Mouse (Mus musculus) urinary bladder, adult 18-20 months (tissue): ENCODE measurements at regions not wholly inside any gene's neighbourhood (a gene's known extent, or its start where the extent isn't known, plus 50 kb on each side); places are given as distances from the start of the nearest gene placed in this dataset.
"Not testable (repeated sequence)": the region's sequence is repeated elsewhere in the genome, so short reads cannot be mapped to it uniquely, and the experiment has no call there.

Source experiments
- DNase-seq, 2 experiments: peaks; one replicate each; pipeline ENCODE4 v3.0.0; 2022; ENCODE audit warnings: low spot score in 2 of 2, mixed read lengths in 2 of 2

DNA sequence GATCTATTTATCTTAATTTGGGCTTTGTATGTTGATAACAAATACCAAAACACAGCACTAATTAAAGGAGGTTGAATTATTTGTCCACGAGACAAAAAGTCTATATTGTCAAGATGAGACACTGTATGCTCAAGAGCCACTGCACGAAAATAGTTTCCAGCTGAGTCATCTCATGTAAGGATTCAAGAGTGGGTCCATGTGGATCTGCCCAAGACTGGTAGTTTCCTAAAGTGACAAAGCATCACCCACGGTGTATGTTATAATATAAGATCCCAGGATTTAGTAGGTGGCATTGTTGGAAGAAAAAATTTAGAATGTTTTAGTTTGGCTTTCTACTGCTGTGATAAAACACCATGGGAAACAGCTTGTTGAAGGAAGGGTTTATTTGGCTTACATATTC is 428.2 kb downstream of the Arl6ip6 start:
- DNase-seq: no peak

GRCm38 (mm10) chr2:53632816-53633474 is 441.4 kb downstream of the Arl6ip6 start:
- not testable (repeated sequence) for DNase-seq

DNA sequence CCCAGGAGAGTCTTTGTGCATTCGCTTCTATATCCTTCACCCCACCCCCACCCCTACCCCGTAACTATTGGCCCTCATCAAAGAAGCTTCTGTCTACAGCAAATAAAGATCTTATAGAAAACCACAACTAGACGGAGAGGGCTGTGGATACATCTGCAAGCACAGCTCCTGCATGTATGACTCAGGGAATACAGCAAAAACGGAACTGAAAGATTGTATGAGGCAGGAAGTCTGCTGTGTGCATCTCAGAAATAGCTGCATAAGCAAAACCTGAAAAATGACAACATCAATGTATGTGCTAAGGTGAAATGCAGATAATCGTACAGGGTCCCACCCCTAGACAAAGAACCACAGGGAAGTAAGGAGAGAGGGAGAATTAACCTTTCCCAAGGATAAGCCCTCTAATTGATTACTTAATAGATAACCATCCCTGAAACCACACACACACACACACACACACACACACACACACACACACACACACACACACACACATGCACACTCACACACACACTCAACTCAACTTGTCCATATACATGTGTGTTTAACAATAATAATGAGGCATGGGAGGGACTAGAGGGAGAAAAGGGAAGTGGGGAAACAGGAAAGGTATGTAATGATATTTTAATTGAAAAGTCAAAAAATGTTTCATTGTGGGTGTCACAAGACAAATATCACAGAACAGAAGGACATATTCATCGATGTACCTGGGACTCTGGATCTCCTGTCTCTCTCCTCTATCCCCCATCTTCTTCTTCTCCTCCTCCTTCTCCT is 416.6 kb downstream of the Rprm start:
- DNase-seq: no peak

- DNase-seq: no peak
These were observed 404.9 kb downstream of the Rprm start for GRCm38 (mm10) chr2:53680350-53681011.

DNA sequence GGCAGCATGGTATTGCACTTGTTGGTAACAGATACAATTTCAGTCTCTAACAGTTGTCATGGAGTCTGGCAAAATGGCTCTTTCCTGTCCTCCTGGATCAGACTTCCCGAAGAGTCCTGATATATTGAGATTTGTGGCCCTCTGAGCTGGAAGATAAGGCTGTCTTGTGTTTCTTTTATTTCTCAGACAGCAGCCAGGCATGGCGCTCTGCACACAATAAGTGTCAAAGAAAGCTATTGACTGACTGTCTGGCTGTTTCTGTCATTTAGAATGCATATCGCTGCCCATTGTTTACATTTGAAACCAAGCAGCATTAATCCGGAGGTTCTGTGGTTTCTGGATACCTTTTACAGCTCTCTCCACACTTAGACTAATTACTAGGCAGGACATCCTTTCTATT is 402.8 kb downstream of the Rprm start:
- DNase-seq: no peak

GRCm38 (mm10) chr2:53687281-53687680 is 398.1 kb downstream of the Rprm start:
- DNase-seq: no peak

- no peak for DNase-seq
These were observed 396.0 kb downstream of the Rprm start for GRCm38 (mm10) chr2:53689223-53689880.

GRCm38 (mm10) chr2:53691580-53692118 is 393.7 kb downstream of the Rprm start:
- DNase-seq: no peak

DNA sequence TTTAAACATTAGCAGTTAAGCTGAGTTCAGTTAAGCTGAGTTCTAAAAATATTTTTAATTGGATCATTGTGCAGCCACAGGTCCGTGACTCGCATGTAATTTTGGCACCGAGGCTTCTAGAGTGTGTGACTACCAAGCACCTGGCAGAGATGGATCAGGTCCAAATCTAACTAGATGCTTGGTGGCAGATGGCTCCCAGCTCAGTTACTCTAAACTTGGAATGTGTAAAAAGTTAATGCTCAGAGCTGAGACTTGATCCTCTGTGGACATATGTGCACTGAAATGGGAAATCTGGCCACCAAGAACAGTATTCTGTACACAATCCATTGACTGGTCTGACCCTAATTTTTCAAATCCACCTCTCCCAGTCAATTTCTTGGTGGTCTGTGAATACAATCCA is 374.1 kb downstream of the Rprm start:
- no peak for DNase-seq

DNA sequence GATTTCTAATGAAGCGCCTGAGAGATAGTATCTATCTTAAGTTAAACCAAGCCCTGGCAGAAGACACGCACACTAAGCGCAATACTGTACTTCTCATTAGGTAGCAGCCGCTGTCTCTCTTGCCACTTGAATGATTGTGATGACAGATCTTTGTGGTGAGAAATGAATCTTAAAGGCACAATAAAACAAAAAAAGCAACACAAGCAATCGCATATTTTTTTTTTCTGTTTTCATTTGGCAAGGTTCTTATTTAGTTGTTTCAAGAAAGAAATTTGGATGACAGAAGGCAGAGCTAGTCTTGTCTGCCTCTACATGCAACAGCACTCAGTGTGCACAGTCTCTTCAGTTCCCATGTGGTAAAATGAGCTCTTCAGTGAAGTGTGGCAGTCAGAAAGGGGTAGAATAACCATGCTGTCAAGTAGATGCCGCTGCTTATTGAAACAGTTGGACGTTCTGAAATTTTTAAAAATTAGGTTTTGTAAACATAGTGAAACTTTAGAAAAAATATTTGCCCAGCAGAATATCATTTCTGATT is 372.2 kb downstream of the Rprm start:
- DNase-seq: no peak

GRCm38 (mm10) chr2:53715017-53715416 is 370.3 kb downstream of the Rprm start:
- no peak for DNase-seq

DNA sequence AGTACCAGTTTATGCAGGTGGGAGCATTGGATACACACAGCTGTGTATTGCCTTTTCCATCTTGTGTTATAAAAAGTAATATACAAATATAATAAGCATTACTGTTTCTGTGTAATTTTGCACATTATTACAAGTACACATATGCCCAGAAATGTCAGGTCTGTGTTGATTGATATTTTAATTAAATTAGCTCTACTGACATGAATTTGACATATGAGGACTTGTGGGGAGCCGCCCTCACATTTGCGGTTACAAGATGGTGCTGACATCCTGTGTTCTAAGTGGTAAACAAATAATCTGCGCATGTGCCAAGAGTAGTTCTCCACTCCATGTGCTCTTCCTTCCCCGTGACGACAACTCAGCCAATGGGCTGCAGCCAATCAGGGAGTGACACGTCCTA is 362.1 kb downstream of the Rprm start:
- DNase-seq: no peak

DNA sequence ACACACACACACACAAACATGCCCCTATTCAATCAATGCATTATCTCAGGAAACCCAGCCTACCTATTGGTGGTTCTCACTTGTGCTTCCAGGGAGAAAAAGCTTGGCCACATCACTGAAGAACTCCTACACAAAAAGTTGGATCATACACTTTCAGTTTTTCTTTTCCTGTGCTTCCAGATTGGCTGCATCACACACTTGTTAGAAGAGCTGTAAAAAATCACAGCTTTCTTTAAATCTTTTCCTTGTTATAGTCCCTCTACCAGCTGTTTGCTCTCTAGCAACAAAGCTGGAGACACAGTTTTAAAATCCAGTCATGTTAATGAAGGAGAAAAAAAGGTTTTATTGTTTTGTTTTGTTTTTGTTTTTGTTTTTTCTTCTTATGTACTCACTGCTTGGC is 356.7 kb downstream of the Rprm start:
- DNase-seq: no peak

DNA sequence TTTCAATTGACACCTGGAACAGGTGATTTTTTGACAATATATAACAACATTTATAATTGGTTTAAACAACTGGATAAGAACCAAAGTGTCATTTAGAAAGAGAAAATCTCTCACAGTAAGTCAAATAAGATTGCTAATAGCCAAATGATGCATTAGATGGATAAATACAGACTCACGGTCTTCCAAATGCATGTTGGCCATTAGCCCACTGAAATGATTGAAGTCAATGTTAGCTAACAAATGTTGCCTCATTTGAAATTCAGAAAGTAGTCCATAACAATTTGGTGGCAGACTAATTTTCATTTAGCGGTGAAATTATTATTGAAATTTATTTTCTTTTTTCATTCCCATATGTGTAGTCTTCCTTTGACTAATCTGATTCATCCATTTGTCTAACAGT is 354.9 kb downstream of the Rprm start:
- no peak for DNase-seq

- DNase-seq: no peak
These were observed 321.9 kb downstream of the Rprm start for GRCm38 (mm10) chr2:53763486-53763885.

GRCm38 (mm10) chr2:53782035-53782434 is 303.3 kb downstream of the Rprm start:
- not testable (repeated sequence) for DNase-seq

DNA sequence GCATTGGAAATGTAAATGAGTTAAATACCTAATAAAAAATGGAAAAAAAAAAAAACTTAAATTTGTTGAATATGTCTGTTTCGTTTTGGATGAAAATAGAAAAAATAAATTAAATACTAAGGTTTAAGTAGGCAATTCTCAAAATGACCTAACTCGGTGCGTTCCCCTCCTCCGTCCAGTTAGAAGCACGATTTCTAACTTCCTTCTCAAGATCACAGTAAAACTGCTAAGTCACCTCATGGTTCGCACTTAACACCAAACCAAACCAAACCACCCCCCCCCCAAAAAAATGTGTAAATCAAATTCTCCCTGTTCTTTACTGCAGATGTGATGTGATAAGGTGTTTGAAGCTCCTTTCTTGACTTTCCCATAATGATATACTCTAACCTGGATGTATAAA is 296.8 kb downstream of the Rprm start:
- DNase-seq: not testable (repeated sequence)

DNA sequence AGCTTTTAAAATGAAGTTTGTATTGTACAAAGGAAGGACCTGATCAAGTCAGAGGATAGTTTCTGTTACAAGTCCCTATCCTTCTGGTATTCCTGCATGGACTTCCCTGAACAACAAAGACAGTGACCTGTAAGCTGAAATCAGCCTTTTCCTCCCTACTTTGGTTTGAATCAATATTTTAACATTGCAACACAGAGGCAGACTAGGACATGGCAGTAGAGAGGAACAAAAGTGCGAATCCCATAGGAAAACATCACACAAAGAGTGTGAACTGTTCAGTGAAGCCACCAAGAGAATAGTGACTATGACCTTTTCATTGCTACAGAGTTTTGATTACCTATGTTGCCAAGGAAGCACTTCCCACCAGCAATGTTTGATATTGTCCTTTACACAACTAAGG is 288.7 kb downstream of the Rprm start:
- DNase-seq: no peak

GRCm38 (mm10) chr2:53803666-53804065 is 281.7 kb downstream of the Rprm start:
- no peak for DNase-seq

- DNase-seq: no peak
These were observed 234.4 kb downstream of the Rprm start for GRCm38 (mm10) chr2:53850815-53851528.
